Mouse (Mus musculus): ENCODE measurements at regions not wholly inside any gene's neighbourhood (a gene's known extent, or its start where the extent isn't known, plus 50 kb on each side); places are given as distances from the start of the nearest gene placed in this dataset.

DNA sequence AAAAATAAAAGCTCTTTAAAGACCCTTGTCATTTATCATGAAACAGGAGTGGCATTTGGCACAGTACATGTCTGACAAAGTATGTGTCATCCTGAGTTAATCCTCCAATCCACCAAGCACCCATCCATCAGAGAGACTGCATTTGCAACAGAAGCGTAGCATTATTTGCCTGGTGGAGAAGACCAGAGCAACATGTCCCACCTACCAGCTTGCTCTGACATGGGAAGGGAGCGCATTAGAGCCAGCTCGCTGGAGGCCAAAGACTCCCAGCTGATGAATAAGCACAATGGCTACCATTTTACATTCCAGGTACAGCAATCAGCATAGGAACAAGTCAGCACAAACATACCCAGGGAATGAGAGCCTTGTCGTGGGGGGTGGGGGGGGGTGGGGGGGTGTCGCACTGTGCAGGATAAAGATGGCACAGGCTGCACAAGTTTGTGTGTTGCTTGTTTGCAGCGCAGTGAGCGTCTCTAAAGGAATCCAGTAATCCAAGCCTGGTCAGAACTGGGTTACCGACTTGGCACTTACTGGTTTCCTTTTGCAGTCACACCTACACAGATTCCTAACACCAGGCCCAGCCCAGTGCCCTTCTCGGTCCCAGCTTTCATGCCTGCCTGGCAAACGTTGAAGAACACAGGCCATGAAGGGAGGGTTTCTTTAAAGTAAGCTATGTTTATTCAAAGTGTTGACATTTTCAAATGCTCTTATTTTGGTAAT is 507.8 kb upstream of the Atp11b start:
- TF ChIP-seq POLR2A (IDR thresholded peaks at IDR 0.05; ENCODE audit: borderline replicate concordance, low read depth, low read length) (no peak), CTCF (IDR thresholded peaks at IDR 0.05; ENCODE audit: low read depth, low read length) (no peak)

Data from bone marrow macrophage, adult 2 months (primary cell).